Mouse (Mus musculus) cerebellum, adult 2 months (tissue): ENCODE data around the gene Fam3c. TPM values are rescaled to one million over a fixed set of nuclear protein-coding genes. Genes with fewer than 3 reads are reported as not detected.

ENCODE experiments used
- DNase-seq, 2 experiments: peaks; one replicate each; pipeline ENCODE4 v3.0.0; 2021
- H3K27ac ChIP-seq: fragments of 200-500 bp; 2 replicates; pipeline ENCODE4 v1.5.1; 2012; ENCODE audit warnings: low read length, control low read depth, inconsistent platforms; ENCODE audit not compliant: insufficient read depth
- H3K27me3 ChIP-seq: fragments of 200-500 bp; 2 replicates; pipeline ENCODE4 v1.6.1; 2012; ENCODE audit warnings: inconsistent platforms, mild to moderate bottlenecking, low read length, moderate library complexity; ENCODE audit not compliant: control insufficient read depth, insufficient read depth
- H3K4me1 ChIP-seq: fragments of 200-500 bp; 2 replicates; pipeline ENCODE4 v1.6.1; 2011; ENCODE audit warnings: low read length; ENCODE audit not compliant: control insufficient read depth, insufficient read depth
- H3K4me3 ChIP-seq: fragments of 200-500 bp; replicated peaks from 2 replicates; pipeline ENCODE3; 2011; ENCODE audit warnings: mild to moderate bottlenecking, low read depth, low read length, control low read depth; ENCODE audit not compliant: insufficient read depth
- CTCF ChIP-seq: fragments of 200-500 bp; IDR thresholded peaks from 2 replicates; pipeline ENCODE4 v1.5.1; 2011; ENCODE audit warnings: low read depth, mild to moderate bottlenecking, control low read depth, low read length, moderate library complexity, borderline replicate concordance; ENCODE audit not compliant: insufficient read depth
- POLR2A ChIP-seq: fragments of 200-500 bp; IDR thresholded peaks from 2 replicates; pipeline ENCODE4 v1.6.1; 2011; ENCODE audit warnings: low read length, control low read depth, borderline replicate concordance; ENCODE audit not compliant: insufficient read depth
- WGBS: fragments of 180-500 bp; shearing (Covaris S2); methylation state at CpG from one replicate; pipeline ENCODE4 v1.1.7; 2018; 5-methylcytosine and 5-hydroxymethylcytosine counted together
- polyA plus RNA-seq: library from polyadenylated mRNA; depleted of rRNA; stranded (reverse); fragments of >200 nt; gene quantifications from 2 replicates; pipeline ENCODE4 v1.2.3, GENCODE M21; 2012; rRNA removed

Fam3c gene
- polyA plus RNA-seq, 1 experiment: 22.9 TPM

GRCm38 (mm10) chr6:22262519-22262918 lies 93.5 kb downstream of the Fam3c start:
- DNase-seq: no peak
- no peak overlapping the region for H3K27ac ChIP-seq
- TF ChIP-seq CTCF (no peak), POLR2A (no peak)
- no peak overlapping the region for H3K4me3 ChIP-seq
- H3K4me1 ChIP-seq: no peaks in the 10 kb centered on the region
- H3K27me3 ChIP-seq: no peaks in the 10 kb centered on the region
- WGBS: 45% methylated on average over 4 of the region's 4 CpGs

GRCm38 (mm10) chr6:22258784-22259183 lies 97.3 kb downstream of the Fam3c start:
- H3K4me1 ChIP-seq: no peaks in the 10 kb centered on the region
- H3K27ac ChIP-seq: no peak overlapping the region
- no peak for DNase-seq
- WGBS: 95% methylated on average over 4 of the region's 4 CpGs
- no peak overlapping the region for H3K4me3 ChIP-seq
- no peaks in the 10 kb centered on the region for H3K27me3 ChIP-seq
- TF ChIP-seq CTCF (no peak), POLR2A (no peak)

Other genes with a start within 250 kb of the Fam3c start
- 0.80 and 1.8 TPM in 2 replicates for gene Wnt16, start 68.0 kb downstream of the Fam3c start, polyA plus RNA-seq